Mouse (Mus musculus) lung, postnatal 25 days (tissue): ENCODE data around the gene Glb1l.

ENCODE experiments used
- DNase-seq: peaks from one replicate; pipeline ENCODE4 v3.0.0; 2022; ENCODE audit warnings: low spot score

The Glb1l gene

GRCm38 (mm10) chr1:75231224-75231623 is 20.6 kb upstream of the Glb1l start:
- DNase-seq, result no peak

GRCm38 (mm10) chr1:75230335-75230994 is 19.9 kb upstream of the Glb1l start:
- DNase-seq, result no peak

GRCm38 (mm10) chr1:75229158-75229557 is 18.5 kb upstream of the Glb1l start:
- no peak for DNase-seq

- no peak for DNase-seq
Observed at GRCm38 (mm10) chr1:75227653-75228052, 17.0 kb upstream of the Glb1l start.

- no peak for DNase-seq
Observed at GRCm38 (mm10) chr1:75226138-75226537, 15.5 kb upstream of the Glb1l start.

- no peak for DNase-seq
Observed at GRCm38 (mm10) chr1:75225473-75225872, 14.9 kb upstream of the Glb1l start.

- no peak for DNase-seq
Observed at GRCm38 (mm10) chr1:75223532-75223931, 12.9 kb upstream of the Glb1l start.

- DNase-seq, result no peak
Observed at GRCm38 (mm10) chr1:75222926-75223325, 12.3 kb upstream of the Glb1l start.

- DNase-seq, result no peak
Observed at GRCm38 (mm10) chr1:75221538-75221937, 10.9 kb upstream of the Glb1l start.

GRCm38 (mm10) chr1:75219531-75219930 is 8.9 kb upstream of the Glb1l start, which contains the start of gene Tuba4a:
Gene Tuba4a (minus strand): TSS chr1:75219865.
- no peak for DNase-seq

GRCm38 (mm10) chr1:75219078-75219477 is 8.5 kb upstream of the Glb1l start:
- DNase-seq, result peak; percentile 94

- DNase-seq, result peak; percentile 48
Observed at GRCm38 (mm10) chr1:75218227-75219001, 7.8 kb upstream of the Glb1l start.

- no peak for DNase-seq
Observed at GRCm38 (mm10) chr1:75217893-75218226, 7.2 kb upstream of the Glb1l start.

GRCm38 (mm10) chr1:75216797-75217585 is 6.4 kb upstream of the Glb1l start:
- no peak for DNase-seq

GRCm38 (mm10) chr1:75215785-75216184 is 5.2 kb upstream of the Glb1l start:
- no peak for DNase-seq

GRCm38 (mm10) chr1:75214886-75215285 is 4.3 kb upstream of the Glb1l start:
- no peak for DNase-seq

GRCm38 (mm10) chr1:75214442-75214841 is 3.8 kb upstream of the Glb1l start:
- no peak for DNase-seq

GRCm38 (mm10) chr1:75213096-75213495 is 2.5 kb upstream of the Glb1l start:
- DNase-seq, result peak; percentile 37

GRCm38 (mm10) chr1:75212542-75212941 is 1.9 kb upstream of the Glb1l start:
- no peak for DNase-seq

- DNase-seq, result no peak
Observed at GRCm38 (mm10) chr1:75211141-75211708, 612 bp upstream of the Glb1l start.

GRCm38 (mm10) chr1:75208967-75209678 is 1.5 kb downstream of the Glb1l start:
- DNase-seq, result peak; percentile 46

- DNase-seq, result no peak
Observed at GRCm38 (mm10) chr1:75201236-75201635, 9.4 kb downstream of the Glb1l start.
